Mouse (Mus musculus): ENCODE data around the gene Khdrbs1.

- TF ChIP-seq CTCF (IDR thresholded peaks at IDR 0.05) (peak; percentile 90), POLR2A (IDR thresholded peaks at IDR 0.05; ENCODE audit: insufficient read depth, low read depth, low read length) (no peak), EP300 (IDR thresholded peaks at IDR 0.05; ENCODE audit: insufficient read depth, low read depth, low read length) (no peak)
Observed at GRCm38 (mm10) chr4:129671491-129672082, 70.5 kb downstream of the Khdrbs1 start.
